Mouse (Mus musculus) right cerebral cortex, postnatal 25 days (tissue): ENCODE results near the gene Krt33b.

Experiments used
- DNase-seq: peaks from one replicate; pipeline ENCODE4 v3.0.0; 2022

Gene Krt33b

DNA sequence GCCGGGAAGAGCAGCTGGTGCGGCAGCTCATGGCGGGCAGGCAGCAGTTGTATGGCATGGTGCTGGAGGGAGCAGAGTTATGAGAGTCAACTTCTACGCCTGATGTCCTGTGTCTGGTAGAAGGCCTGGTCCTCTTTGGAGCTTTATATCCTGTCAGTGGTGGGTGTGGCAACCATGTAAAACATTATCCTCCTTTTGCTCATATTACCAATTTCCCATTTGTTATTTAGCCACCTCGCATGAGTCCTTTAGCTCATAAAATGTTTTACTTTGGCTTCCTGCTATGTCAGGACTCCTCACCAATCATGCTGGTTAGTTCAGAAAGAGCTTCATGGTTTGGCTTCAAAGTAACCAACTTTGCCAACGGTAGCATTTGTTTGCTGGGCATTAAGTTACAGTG lies at the start of gene Krt33b:
Gene Krt33b, minus strand, starts transcription at position 101 of the 400 bp plus-strand sequence.
- no peak for DNase-seq

DNA sequence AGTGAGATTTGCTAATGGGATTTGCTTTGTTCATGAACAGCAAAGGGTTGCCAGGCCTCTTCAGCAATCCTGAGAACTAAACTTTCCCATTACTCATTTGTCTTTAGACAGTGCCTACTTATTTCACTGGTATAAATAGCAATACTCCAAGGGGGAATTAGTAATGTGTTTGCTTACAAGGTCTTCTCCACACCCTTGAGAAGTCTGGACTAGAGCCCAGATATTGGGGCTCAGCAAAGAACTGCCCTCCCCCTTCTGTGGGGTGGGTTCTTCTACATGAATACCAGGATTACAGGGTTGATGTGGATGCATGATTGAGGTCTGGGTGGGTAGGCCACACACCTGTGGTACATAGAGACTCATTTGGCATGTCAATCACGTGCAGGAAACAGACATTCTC lies 44.2 kb upstream of the Krt33b start:
- no peak for DNase-seq

DNA sequence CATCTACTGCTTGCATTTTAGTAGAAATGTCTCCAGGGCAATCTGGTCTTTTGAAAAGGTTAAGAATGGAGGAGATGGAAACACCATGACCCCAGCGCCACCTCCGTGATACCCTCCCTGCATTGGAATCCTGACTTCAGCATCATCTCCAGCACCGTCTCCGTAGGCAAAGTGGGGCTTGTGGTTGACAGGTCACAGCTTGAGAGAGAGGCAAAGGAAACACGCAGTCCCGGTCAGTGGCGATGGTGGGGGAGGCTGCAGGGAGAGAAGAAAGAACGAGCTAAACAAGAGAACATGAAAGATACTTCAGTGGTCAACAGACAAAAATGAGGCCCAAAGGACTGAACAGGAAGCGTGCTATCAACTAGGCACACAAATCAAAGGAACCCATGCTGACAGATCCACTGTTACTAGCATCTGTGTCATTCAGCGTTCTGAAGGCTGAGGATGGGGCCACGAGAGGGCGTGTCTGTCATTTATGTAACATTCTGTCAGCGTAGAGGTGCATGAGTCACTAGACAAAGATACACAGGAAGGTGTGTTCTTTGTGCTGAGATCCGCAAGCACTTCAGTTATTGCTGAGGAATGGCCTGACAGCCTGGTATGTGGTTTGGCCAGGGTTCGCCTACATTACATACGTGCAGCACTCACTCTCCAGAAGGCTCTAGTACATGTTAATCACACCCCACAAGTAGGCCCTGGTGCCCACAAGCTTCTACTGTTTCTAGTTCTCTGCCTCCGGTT lies 37.8 kb upstream of the Krt33b start:
- no peak for DNase-seq

DNA sequence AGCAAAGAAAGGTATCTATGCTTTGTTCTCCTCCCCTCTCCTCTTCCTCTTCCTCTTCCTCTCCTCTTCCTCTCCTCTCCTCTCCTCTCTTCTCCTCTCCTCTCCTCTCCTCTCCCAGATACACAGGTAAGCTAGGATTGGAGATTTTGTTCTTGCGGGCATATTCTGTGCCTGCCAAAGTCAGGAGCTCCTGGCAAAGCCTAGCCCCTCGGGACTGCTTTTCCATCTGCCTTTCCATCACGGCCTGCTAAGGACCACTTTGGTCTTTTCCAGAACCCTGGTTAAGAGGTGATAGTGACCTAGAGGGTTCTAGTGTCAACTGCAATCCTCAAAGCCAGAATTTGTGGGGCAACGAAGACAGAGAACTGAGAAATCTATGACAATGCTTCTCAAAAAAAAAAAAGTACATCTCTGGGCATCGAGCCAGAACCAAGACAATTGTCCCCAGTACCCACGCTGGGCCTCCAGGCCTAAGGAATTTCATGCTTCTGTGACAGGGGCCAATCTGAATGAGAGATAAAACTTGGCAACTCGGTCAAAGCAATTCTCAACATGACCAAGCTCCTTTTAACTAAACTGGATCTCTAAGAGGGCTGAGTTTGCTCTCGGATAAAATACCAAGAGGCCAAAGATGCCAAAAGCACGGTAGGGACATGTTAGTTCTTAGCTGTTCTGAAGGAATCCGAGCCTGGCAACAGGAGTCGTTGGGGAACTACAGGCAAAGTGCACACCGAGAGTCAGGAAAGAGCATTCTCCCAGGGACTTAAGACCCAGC lies 36.8 kb upstream of the Krt33b start:
- DNase-seq, result no peak

DNA sequence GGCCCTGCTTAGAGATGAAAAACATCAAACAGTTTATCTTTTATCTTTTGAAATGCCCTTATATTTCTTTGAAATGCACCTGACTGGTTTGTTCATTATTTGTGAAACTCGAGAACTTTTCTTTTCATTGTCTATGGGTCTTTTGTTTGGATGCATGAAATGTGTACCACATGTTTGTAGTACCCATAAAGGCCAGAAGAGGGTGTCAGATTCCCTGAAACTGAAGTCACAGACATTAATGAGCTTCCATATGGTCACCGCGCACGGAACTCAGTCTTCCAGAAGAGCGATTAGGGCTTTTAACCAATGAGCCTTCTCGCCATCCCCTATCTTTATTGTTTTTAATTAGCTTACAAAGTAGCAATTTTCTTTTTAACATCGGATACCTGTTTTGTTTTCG lies 29.2 kb upstream of the Krt33b start:
- no peak for DNase-seq

DNA sequence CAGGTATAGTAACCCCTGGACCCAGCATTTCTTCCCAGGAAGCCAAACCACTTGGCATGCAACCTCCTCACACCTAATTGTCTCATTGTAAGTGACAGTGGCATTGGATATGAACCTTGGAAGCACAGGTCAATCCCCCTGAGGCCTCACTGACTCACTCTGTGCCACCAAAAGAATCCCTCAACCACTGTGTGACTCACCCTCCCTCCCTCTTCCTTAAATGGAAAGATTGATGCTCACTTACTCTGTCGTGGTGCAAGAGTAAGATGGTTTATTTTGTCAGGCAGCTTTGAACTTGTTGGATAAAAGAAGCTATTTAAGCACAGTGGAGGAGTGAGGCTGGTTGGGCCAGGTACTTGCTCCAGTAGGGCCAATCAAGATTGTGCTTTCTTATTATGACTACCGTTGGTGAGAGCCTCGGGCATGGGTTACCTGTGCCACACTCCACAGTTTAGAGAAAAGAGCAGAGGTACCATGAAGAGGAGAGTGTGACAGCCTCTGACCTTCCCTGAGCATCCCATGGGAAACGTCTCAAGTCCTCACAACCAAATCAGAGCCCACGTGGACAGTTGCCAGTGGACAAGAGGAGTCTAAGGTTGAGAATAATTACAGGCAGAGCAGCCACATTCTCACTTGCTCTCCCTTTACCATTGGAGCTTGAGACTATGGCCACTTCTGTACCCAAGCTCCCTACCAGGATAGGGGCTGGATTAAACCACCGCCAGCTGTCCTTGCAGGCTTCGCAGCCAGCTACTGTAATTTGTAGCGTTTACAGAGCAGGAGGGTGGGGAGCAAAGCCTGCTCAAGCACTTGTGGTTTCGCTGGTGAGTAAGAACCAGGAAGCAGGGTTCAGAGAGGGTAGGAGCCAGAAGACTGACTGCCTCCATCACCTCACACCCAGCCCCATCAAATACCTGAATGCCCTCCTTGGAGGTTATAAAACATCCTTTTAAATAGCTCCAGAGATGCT lies 26.3 kb upstream of the Krt33b start:
- DNase-seq, result no peak

DNA sequence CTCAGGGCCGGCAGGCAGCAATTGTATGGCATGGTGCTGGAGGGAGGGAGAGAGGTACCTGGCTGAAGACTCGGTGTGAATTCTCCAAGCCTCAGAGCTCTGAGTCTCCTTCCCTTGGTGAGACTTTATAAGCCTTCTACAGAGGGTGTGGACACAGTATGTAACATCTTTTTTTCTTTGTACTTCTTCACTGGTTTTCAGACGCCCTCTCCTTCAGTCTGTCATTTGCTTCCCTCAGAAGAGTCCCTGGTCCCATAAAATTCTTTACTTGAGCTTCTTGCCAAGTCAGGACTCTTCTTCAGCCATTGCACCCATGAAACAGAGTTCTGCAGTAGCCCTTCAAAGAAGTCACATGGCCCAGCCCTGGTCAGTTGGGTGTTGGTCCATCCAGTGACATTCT lies 20.8 kb upstream of the Krt33b start, which contains the start of gene Krt31:
Gene Krt31, minus strand, starts transcription at position 101 of the 400 bp plus-strand sequence.
- DNase-seq, result no peak

DNA sequence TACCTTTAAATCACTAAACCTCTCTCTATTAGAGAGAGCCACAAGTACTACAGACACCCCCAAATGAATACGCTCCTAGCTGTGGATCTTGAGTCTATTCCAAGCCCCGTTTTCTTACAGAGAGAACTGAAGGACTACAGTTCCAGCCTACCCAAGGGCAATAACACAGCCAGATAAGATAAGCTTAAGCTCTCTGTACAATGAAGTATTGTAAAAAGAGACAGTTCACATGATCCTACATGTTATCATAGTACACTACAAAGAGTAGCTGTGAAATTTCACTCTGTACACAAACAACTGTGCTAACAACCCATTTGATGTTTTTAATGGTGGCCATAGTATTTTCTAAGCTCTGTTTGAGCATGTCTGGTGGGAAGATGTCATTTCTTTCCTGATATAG lies 17.5 kb upstream of the Krt33b start:
- DNase-seq, result no peak

DNA sequence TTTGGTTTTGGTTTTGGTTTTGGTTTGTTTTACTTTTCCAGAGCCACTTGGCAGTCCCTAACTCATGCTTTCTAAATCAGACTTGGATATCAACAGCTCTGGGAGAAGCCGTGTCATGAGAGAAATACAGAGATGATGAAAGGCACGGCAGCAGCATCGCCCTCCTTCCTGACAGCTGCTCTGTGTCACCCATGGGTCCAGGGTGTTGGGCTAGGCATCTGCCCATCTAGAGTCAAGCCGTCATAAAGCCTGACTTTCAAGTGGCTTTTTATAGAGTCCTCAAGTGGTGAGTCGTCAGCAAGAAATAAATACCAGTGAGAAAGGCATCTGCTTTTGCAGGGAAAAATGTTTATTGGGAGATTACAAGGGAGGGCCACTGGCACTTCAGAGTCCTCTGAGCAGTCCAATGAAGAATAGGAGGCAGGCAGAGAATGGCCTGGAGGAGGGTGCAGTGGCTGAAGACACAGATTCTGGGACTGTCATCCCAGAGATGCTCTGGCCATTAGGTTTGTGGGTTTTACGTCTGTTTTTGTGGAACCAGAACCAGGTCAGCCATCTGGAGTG lies 16.7 kb upstream of the Krt33b start:
- no peak for DNase-seq

DNA sequence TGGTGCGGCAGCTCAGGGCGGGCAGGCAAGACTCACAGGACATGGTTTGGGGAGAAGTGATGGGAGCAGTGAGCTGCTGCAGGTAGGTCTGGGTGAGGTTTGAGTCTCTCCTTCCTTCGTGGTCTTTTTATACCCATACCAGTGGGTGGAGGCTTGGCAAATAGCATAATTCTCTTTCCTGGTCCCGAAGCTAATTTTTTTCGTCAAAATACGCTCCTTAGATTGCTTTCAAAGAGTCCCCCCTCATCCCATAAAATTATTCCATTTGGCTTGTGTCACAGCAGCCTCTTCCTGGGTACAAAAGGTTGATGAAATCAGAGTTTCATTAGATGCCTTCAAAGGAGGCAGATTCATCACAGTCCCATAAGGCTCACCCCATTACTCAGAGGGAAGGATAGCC lies 11.8 kb upstream of the Krt33b start, which contains the start of gene Krt34:
Gene Krt34, minus strand, starts transcription at position 101 of the 400 bp plus-strand sequence.
- no peak for DNase-seq

DNA sequence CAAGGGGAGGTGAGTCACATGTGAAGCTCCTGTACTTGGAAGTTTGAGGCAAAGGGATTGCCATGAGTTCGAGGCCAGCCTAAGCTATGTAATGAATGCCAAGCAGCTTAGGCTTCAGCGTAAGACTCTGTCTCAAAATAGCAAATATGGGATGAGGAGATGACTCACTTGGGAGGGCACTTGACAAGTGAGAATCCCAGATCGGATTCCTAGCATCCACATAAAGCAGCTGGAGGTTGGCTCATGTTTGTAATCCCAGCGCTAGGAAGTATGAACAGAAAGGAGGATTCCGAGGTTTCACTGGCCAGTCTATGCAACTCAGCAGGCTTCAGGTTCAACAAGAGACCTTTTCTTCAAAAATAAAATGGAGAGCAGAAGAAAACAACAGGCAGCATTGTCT lies 8.2 kb downstream of the Krt33b start:
- no peak for DNase-seq

DNA sequence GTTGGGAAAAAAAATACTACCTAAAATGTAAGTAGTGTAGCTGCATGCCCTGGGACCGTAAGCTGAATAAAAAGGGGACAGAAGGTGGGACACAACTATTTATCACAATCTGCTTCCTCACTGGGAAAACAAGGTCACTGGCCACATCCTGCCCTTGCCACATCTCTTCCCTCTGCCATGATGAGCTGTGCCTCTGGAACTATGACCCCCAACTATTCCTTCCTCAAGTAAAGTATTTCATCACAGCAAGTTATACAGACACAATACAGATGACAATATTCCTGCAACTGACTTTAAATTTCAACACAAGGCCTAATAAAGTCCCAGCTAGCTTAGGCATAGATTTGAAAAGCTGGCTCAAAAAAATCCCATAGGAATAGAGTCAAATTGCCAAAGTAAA lies 10.2 kb downstream of the Krt33b start:
- no peak for DNase-seq

DNA sequence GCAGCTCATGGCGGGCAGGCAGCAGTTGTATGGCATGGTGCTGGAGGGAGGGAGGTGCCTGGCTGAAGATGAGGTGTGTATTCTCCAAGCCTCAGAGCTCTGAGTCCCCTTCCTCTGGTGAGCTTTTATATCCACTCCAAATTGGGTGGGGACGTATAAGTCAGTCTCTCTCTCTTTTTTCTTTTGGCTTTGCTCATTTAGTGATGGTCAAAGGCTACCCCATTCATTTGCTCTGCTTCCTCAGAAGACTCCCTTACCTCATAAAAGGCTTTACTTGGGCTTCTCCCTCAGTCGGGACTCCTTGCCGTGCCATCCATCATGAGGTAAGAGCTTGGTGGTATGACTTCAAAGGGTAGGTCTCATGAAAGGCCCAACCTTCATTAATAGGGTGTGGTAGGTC lies 13.6 kb downstream of the Krt33b start, which contains the start of gene Krt33a:
Gene Krt33a, minus strand, starts transcription at position 101 of the 400 bp plus-strand sequence.
- DNase-seq, result no peak

DNA sequence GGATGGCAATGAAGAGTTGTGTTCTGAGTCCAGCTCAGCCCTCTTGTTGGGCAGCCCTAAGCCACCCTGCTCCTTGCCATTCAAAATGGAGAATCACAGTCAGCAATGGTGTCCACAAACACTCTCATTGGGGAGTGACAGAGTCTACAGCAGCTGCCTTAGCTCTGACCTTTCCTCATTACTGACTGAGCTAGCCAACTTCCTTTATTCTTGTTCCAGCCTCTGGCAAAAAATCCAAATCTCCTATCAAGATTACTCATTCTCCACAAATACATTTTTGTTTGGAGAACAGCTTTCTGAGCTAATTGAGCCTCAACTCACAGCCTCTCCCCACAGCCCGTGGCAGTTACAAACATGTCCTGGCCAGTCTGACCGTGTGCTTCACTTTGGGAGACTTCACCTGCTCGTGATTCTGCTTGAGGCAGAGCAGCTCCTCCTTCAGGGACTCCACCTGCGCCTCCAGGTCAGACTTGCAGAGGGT lies 15.9 kb downstream of the Krt33b start:
- no peak for DNase-seq

DNA sequence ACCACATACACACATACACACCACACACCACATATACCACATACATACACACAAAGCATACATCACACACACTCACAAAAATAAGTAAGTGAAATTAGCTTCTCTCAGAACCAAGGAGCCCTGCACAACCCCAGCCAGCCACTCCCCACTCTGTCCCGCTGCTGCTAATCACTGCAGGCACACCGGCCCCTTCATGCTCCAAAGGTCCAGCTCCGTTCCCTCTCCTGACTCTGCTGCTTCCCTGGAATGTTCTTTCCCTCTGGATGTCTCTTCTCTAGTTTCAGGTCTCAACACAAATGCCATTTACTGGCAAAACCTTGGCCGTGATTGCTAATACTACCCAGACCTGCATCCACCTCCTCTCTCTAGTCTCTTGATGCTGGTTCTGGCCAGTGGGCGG lies 19.0 kb downstream of the Krt33b start:
- no peak for DNase-seq

DNA sequence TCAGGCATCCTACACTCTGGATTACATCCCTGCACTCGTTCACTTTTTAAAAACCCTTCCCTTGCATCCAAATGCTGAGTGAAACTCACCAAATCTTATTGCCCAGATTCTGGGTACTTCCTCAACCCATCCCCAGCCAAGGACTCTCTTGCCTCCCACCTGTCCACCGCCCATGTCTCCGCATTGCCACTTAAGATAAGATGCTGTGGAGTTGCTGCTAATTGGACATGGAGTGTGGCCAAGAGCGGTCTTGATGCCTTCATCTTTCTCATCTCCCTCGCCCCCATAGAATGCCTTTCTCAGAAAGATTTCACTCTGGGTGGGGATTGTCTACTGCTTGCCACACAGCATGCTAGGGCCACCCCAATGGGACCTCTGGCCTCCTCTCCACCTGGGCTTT lies 21.3 kb downstream of the Krt33b start:
- no peak for DNase-seq

DNA sequence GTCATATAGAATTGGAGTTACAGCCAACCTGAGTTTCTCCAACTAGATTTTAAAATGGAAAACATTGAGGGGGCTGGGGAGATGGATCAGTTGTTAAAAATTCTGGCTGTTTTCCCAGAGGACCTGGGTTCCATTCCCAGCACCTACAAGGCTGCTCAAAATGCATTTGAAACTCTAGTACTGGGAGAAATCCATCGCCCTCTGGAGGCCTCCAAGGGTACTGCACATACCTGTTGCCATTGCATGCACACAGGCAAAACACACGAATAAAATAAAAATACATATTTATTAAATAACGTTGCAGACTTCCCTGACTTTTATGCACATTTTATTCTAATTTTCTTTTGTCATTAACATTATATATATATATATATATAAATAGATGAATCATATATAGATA lies 23.0 kb downstream of the Krt33b start:
- no peak for DNase-seq

DNA sequence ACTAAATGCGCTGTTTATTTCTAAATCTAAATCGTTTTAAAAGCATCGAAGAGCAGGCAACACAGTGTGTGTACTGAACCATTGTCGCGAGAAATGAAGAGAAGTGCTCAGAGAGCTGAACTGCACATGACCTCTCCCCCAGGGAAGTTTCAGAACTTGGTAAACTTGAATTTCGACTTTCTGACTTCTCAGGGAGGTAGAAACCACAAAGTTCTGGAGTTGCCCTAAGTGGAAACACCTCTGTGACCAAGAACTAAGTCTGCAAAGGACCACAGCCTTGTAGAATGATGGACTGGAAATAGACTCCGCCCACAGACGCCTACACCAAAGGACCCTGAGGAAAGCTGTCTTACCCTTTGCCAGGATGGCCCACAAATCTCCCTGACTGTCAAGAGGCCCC lies 23.8 kb downstream of the Krt33b start:
- DNase-seq, result no peak

DNA sequence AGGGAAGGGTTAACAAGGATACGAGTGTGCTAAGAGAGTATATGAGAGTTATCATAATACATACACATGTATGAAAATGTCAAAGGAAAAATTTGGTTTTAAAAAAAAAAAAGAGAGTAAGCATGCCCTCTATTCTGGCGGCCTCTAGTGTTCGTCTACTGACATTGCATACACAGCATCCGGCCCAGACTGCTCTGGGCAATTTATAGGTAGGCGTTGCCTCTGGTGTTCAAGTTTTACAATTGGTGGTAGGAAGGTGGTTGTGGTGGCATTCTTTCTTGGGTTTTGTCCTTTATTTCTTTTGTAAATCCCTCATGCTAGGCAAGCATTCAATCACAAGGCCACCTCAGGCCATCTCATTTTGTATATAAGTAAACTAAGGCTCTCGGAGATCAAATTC lies 24.8 kb downstream of the Krt33b start:
- DNase-seq, result no peak

DNA sequence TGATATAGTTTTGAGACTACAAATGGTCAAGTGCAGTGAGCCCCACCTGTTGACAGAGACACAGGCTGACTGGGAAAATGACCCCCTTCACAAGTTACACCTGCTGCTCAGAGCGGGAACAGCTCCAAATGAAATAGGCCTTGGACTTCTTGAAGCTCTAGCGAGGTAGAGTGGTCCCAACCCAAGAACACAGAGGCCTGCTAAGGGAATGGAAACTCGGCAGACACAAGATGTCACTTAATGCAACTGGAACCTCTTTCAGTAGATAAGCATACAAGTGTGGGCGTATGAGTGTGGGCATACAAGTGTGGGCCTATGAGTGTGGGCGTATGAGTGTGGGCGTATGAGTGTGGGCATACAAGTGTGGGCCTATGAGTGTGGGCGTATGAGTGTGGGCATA lies 30.6 kb downstream of the Krt33b start:
- DNase-seq, result no peak

DNA sequence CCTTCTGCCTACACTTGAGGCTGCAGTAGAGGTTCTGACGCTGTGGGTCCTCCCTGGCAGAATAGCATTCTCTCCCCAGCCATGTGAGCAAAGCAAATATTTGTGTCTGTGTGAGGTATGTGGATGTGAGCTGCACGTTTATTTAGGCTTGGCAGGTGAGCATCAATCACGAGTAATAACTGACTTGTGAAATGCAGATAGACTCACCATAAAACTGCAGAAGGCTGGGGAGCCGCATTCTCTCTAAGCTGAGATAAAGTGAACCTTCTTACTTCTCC lies 35.3 kb downstream of the Krt33b start:
- DNase-seq, result no peak

DNA sequence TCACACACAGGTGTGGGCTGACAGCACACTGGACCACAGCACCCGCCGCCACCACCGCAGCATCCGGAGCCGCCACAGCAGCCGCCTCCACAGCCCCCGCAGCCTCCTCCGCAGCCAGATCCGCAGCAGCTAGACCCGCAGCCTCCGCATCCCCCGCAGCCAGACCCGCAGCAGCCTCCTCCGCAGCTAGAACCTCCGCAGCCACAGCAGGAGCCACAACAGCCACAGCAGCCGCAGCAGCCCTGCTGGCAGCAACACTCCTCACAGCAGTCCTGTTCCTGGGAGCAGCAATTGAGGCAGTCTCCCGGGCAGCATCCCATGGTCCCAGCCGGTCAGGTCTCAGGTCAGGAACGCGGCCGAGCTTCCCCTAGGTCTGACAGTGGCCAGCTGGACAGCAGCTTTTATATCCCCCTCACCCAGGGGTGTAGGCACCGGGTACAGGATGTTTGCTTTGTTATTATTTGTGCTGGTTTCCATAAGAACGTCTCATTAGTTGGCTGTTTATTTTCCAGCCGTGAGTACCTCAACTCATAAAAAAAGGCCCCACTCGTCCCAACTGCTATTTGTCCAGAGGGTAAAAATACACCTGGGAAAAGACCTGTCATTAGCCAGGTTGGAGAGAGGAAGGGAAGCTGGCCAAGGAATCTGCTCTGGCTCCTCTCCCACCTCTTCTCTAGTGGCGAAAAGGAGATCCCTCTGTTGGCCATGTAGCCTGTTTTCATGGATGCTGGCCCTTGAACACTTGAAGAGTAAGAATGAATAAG lies 35.9 kb downstream of the Krt33b start, which contains the start of gene Krtap17-1:
Gene Krtap17-1, minus strand, starts transcription at position 375 of the 764 bp plus-strand sequence.
- no peak for DNase-seq
